Mouse (Mus musculus) urinary bladder, postnatal 25 days (tissue): Measurements from ENCODE around the gene Surf4.

Experiments used
- DNase-seq: peaks from one replicate; pipeline ENCODE4 v3.0.0; 2022; ENCODE audit warnings: low spot score

Gene Surf4

GRCm38 (mm10) chr2:26930390-26930789 lies 3.3 kb downstream of the Surf4 start:
- DNase-seq, result peak; percentile 50

GRCm38 (mm10) chr2:26927745-26928476 lies 5.8 kb downstream of the Surf4 start:
- no peak for DNase-seq

GRCm38 (mm10) chr2:26921784-26922183 lies 11.9 kb downstream of the Surf4 start:
- DNase-seq, result no peak

GRCm38 (mm10) chr2:26920190-26920855 lies 13.4 kb downstream of the Surf4 start:
- DNase-seq, result no peak

- DNase-seq, result no peak
Measured at GRCm38 (mm10) chr2:26919684-26920083, 14.0 kb downstream of the Surf4 start.

- no peak for DNase-seq
Measured at GRCm38 (mm10) chr2:26916738-26917137, 17.0 kb downstream of the Surf4 start.

GRCm38 (mm10) chr2:26915927-26916728 lies 17.6 kb downstream of the Surf4 start, which contains the start of the genes Surf2 and Surf1:
Gene Surf2 (plus strand): TSS chr2:26916367.
Gene Surf1 (minus strand): TSS chr2:26916530.
- DNase-seq, result peak; percentile 73

- DNase-seq, result no peak
Measured at GRCm38 (mm10) chr2:26914148-26914941, 19.4 kb downstream of the Surf4 start.

GRCm38 (mm10) chr2:26913416-26914147 lies 20.1 kb downstream of the Surf4 start:
- DNase-seq, result no peak

- DNase-seq, result no peak
Measured at GRCm38 (mm10) chr2:26912253-26912770, 21.4 kb downstream of the Surf4 start.

GRCm38 (mm10) chr2:26910994-26911765 lies 22.5 kb downstream of the Surf4 start:
- peak; percentile 51 for DNase-seq

- DNase-seq, result peak; percentile 100
Measured at GRCm38 (mm10) chr2:26910124-26910993, 23.4 kb downstream of the Surf4 start, which contains the start of the genes Med22 and Rpl7a. Gene Med22 (minus strand): TSS chr2:26910677. Gene Rpl7a (plus strand): TSS chr2:26910764.

- no peak for DNase-seq
Measured at GRCm38 (mm10) chr2:26909387-26909784, 24.3 kb downstream of the Surf4 start.

- no peak for DNase-seq
Measured at GRCm38 (mm10) chr2:26908710-26909386, 24.9 kb downstream of the Surf4 start.

GRCm38 (mm10) chr2:26907109-26907508 lies 26.6 kb downstream of the Surf4 start:
- no peak for DNase-seq

- DNase-seq, result no peak
Measured at GRCm38 (mm10) chr2:26906431-26906830, 27.3 kb downstream of the Surf4 start.

GRCm38 (mm10) chr2:26905936-26906335 lies 27.8 kb downstream of the Surf4 start:
- DNase-seq, result no peak

- DNase-seq, result no peak
Measured at GRCm38 (mm10) chr2:26903311-26903710, 30.4 kb downstream of the Surf4 start.
